Mouse (Mus musculus): ENCODE results near the gene Cacng4.

Gene Cacng4

DNA sequence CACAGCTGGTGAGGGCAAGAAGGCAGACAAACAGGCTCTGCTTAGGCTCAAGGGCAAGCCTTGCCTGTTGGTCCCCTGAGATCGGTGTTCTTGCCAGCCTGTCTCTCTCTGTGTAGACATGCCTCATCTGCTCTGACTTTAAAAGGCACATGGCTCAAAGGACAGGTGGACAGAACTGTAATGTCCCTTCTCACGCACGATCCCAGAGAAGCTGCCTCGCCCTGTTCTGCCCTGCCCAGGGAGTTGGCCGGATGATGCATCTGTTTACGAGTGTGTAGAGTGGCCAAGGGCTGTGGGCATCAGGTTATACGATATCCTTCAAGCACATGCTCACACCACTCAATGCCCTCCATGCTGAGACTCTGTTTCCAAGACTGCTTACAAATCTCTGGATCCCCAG lies 80.0 kb downstream of the Cacng4 start:
- no peak for DNase-seq

GRCm38 (mm10) chr11:107710379-107710778 lies 84.0 kb downstream of the Cacng4 start:
- DNase-seq, result no peak

DNA sequence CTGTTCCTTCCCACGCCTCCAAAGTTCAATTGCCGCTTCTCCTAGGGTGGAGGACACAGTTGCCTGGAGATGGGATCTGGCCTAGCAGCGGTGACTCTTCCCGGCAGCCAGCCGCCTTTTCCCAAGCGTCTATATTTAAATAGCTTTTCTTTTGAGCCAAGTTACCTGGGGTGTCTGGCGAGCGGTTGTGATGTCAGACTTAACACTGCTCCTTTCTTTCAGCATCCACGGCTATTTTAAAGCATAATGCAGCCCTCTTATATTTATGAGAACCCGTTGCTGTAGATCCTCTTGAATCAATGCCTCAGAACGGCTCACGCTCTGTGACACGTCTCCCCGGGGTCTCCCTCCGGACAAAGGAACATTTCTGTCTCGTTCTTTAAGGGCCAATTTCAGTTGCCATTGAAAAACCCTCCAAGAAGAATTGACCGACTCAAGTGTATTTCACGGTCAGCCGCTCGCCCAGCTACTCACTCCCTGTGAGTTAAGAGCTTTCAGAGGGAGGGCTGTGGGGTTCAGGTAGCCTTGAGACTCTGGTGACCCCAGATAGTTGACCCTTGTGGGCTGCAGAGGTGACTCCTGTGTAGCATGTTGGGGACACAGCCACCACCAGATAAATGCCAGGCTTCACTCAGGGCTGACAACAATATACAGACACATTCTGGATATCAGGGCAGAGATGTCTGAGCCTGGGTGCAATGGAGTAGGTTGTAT lies 86.3 kb downstream of the Cacng4 start:
- DNase-seq, result no peak

- DNase-seq, result peak; percentile 60 to 67
Measured at GRCm38 (mm10) chr11:107705476-107706074, 88.8 kb downstream of the Cacng4 start.

DNA sequence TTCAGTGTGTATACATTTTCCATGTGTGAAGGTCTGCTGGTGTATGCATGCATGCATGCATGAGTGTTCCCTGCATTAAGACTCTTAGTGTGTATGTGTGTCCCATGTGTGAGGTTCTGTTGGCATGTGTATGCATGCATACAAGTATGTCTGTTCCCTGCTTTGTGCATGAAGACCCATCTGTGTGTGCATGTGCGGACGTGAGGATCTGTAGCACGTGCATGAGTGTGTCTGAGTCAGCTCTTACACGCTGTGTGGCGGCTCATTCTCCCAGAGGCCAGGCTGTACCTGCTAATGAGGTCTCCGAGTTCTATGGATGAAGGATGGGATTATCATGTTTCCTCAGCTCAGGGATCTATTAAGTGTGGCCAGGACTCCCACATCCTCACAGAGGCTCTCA lies 89.3 kb downstream of the Cacng4 start:
- DNase-seq, result no peak

- DNase-seq, result peak in 1 of 2 experiments; percentile 15
Measured at GRCm38 (mm10) chr11:107703272-107704134, 90.9 kb downstream of the Cacng4 start.

DNA sequence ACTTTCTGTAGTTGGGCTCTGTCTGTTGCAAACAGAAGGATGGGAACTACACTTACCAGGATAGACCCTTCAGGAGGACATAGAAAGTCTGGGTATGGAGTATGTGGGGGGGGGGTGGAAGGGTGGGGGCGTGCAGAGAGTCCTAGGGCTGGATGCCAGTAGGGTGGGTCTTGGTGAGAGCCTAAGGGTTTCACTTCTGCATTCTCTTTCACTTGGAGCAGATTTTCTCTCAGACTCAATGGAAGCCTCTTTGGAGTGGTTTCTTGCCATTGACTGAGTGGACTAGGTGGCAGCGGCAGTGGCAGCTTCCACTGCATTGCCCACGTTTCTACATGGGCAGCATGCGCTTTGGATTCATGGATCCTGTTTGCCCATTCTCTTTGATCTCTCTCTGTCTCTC lies 94.4 kb downstream of the Cacng4 start:
- DNase-seq, result no peak

- no peak for DNase-seq
Measured at GRCm38 (mm10) chr11:107693338-107693737, 101.0 kb downstream of the Cacng4 start.

GRCm38 (mm10) chr11:107691569-107691968 lies 102.8 kb downstream of the Cacng4 start:
- DNase-seq, result no peak

DNA sequence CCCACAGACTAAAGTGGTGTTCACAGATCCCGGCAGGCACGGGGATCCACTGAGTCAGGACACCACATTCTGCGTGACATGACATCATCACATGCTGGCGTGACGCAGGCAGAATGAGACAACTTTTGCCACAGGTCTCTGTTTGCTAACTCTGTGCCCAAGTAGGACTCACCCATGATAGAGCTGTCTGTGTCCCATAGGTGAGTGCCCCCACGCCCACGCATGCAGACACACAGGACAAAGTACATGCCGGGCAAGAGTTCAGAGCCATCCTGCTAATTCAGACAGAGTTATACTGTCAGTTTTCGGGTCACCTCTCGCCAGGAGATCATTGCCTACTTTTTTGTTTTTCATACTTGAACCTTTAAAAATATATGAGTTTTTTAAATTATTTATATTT lies 105.9 kb downstream of the Cacng4 start:
- DNase-seq, result no peak

DNA sequence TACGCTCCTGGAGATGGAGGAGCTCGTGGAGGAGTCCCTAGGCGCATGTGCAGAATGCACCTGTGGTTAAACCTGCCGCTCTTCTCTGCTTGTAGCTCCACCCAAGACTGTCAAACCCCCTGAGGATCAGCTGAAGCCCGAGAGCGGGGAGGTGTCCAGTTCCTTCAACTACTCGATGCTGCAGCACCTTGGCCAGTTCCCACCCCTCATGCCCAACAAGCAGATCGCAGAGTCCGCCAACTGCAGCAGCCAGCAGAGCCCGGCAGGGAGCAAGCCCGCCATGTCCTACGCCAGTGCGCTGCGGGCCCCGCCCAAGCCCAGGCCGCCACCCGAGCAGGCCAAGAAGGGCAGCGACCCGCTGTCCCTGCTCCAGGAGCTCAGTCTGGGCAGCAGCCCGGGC lies 108.1 kb downstream of the Cacng4 start:
- no peak for DNase-seq

GRCm38 (mm10) chr11:107683544-107684465 lies 110.6 kb downstream of the Cacng4 start:
- DNase-seq, result no peak

GRCm38 (mm10) chr11:107682694-107683355 lies 111.5 kb downstream of the Cacng4 start:
- DNase-seq, result no peak
